Mouse (Mus musculus) ES-E14 (cell line): ENCODE results near the gene Pwwp2b.

Experiments
- CHD2 ChIP-seq: IDR thresholded peaks from 2 replicates; pipeline ENCODE4 v1.6.1; 2014; ENCODE audit warnings: mild to moderate bottlenecking, low read depth, low read length, inconsistent platforms
- ZC3H11A ChIP-seq: IDR thresholded peaks from 2 replicates; pipeline ENCODE4 v1.6.1; 2012; ENCODE audit warnings: low read depth, mild to moderate bottlenecking, inconsistent platforms, low read length, borderline replicate concordance
- ZNF384 ChIP-seq: IDR thresholded peaks from 2 replicates; pipeline ENCODE4 v1.6.1; 2012; ENCODE audit warnings: low read depth, low read length, inconsistent platforms

DNA sequence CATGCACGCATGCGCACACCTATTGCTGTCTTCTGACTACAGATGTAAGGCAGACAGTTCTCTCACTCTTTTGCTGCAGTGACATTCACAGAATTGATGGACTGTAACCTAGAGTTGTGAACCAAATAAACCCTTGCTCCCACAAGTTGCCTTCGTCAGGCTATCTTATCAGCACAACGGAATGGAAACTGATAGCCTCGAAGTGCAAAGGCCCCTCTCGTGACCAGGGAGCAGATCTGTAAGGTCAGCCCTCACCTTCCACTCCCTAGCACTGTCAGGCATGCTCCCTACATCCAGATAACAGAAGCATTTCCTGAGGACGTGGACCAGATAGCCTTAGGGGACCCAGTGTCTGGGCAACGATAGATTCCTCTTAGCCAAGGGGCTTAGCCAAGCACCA, 53.2 kb downstream of the Pwwp2b start:
- TF ChIP-seq ZC3H11A (no peak), CHD2 (no peak), ZNF384 (no peak)
